Mouse (Mus musculus) cerebellum, postnatal 25 days (tissue): ENCODE measurements at regions not wholly inside any gene's neighbourhood (a gene's known extent, or its start where the extent isn't known, plus 50 kb on each side); places are given as distances from the start of the nearest gene placed in this dataset.

Experiments
- DNase-seq, 2 experiments: peaks; one replicate each; pipeline ENCODE4 v3.0.0; 2021; ENCODE audit warnings: mixed read lengths in 2 of 2

- peak; percentile 59 to 76 for DNase-seq
These were observed 439.4 kb upstream of the Kif2a start for GRCm38 (mm10) chr13:107461048-107461912.

- DNase-seq, result no peak
These were observed 436.8 kb upstream of the Kif2a start for GRCm38 (mm10) chr13:107458730-107459129.

DNA sequence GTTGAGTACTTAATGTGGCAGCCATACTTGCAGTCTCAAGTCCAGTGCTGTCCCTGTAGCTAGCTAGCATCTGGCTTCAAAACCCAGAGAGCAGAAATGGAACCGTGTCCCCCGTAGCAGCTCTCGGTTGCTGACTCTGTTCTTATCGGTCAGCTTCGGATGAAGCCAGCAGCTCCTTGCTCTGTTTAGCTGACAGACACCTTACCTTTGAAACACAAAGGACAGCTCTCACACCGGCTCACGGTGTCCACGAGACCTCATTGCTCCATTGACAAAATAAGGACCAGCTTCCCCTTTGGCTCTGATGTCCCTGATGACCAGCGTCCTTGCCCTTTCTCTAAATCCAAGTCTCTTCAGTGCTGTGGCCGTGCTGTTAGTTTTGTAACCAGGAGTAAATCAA lies 435.3 kb upstream of the Kif2a start:
- DNase-seq, result no peak

- DNase-seq, result no peak
These were observed 434.5 kb upstream of the Kif2a start for GRCm38 (mm10) chr13:107456394-107456793.

- peak; percentile 73 to 81 for DNase-seq
These were observed 427.8 kb upstream of the Kif2a start for GRCm38 (mm10) chr13:107449598-107450179.

DNA sequence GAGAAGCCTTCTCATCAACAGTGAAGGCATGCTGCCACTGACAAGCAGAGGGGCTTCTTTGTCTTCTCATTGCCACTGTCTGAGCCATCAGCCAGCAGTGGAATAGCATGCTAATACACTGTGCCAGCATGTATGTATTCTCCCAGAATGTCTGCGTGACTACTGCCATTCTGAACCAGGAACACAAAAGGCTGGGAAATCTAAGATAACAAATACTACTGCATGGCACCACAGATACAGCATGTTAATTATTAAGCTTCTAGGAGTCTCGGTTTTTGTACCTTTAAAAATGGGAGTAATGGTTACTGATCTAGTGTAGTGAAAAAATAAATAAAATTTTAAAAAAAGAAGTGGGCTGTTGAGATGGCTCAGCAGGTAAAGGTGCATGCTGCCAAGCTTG lies 425.9 kb upstream of the Kif2a start:
- DNase-seq, result no peak

- no peak for DNase-seq
These were observed 397.6 kb upstream of the Kif2a start for GRCm38 (mm10) chr13:107419363-107420155.

- peak; percentile 69 for DNase-seq
These were observed 388.3 kb upstream of the Kif2a start for GRCm38 (mm10) chr13:107410267-107410666.

DNA sequence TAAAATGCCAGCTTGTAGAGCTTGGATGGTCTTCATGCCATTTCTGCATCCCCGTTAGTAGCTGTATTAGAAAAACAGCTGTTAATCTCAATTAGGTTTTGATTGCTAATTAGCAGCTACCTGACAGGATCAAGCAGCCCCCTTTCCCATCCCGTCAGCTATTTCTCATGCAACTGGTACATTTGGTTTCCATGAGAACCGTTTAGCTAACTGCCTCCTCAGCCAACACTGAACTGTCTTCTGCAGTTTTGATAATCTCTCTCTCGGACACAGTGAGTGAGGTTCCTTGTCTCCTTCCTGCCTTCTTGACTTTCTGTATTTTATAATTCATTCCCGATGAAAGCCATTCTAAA lies 385.7 kb upstream of the Kif2a start:
- DNase-seq, result no peak

DNA sequence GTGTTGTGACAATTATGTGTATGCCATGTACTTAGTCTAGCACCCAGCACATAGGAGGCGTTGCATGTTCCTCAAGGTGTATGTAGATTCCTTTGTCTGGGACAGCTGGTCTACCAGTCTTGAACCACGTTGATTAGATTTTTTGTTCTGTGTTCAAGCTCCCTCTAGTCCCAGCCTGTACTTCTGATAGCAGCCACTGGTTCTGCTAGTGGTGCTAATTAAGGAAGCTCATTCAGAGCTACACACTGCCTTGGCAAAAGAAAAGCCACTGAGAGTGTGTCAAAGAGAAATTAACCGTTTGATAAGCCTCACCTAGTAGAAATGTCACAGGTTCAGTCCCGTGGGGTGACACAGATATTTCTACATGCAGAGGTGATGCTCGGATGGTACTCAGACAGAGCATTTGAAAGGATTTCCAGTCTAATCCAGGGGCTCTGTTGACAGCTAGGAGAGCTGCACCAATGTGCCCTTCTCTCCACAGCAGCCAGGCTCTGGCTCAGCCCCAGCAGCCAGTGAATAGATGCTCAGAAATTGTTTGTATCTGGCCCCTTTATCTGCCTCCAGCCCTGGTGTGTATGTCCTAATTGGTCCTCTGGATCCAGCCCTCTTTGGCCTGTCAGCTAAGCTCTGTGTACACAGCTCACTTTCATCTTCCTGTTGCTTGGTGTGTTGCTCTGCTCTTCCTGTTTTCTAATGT lies 385.2 kb upstream of the Kif2a start:
- DNase-seq, result peak in 1 of 2 experiments; percentile 11

- no peak for DNase-seq
These were observed 376.9 kb upstream of the Kif2a start for GRCm38 (mm10) chr13:107398621-107399363.

DNA sequence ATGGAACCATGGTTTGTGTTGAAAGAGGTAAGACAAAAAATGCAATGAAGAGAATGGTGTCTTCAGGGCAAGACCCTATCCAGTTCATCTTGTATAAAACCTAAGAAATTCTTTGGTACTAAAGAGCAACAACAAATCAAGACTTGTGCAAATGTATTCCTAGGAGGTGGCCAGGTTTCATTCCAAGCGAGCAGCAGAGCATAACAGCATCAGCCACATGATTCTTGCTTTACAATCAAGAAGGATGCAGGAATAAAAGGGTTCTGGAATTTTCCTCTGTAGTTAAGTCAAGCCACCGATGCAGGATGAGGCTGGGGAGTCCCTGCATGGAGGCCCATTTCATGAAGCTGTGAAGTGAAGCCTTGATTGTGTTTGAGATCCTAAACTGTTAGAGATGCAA lies 374.1 kb upstream of the Kif2a start:
- DNase-seq, result no peak

DNA sequence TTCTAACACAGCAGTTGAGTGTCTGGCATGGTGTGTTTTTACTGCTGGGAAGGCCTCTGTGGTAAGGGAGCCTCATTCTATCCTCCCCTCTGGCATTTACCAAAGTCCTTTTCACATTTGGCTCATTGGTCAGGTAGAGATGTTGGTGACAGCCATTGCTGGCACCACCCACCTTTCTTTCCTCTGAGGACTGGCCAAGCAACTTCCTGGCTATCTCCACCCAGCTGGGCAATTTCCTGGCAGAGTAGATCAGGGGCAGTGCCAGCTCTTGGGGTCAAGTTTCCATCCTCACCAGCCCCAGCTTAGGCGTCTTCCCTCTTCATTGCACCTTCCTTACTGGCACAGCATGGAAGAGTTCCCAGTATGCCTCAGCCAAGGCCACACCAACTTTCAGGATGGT lies 372.5 kb upstream of the Kif2a start:
- no peak for DNase-seq

- no peak for DNase-seq
These were observed 367.7 kb upstream of the Kif2a start for GRCm38 (mm10) chr13:107389535-107390150.

DNA sequence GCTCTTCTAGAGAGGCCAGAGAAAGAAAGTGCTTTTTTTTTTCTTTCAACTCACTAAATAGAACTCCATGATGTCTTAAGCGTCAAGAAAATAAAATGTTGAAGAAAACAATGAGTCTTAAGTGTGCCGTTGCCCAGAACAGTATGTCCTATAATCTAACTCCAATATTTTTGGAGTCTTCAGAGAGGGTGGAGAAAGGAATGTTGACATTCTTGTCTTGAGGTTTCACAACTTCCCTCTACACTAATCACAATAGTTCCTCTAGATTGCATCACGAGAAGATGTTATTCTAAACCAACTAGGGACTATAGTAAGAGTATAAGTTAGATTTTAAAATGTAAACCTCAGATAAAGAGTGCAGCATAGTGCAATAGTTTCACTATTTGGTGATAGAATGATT lies 367.1 kb upstream of the Kif2a start:
- no peak for DNase-seq

GRCm38 (mm10) chr13:107378076-107378475 lies 356.1 kb upstream of the Kif2a start:
- DNase-seq, result no peak

- DNase-seq, result no peak
These were observed 350.7 kb upstream of the Kif2a start for GRCm38 (mm10) chr13:107372666-107373065.

DNA sequence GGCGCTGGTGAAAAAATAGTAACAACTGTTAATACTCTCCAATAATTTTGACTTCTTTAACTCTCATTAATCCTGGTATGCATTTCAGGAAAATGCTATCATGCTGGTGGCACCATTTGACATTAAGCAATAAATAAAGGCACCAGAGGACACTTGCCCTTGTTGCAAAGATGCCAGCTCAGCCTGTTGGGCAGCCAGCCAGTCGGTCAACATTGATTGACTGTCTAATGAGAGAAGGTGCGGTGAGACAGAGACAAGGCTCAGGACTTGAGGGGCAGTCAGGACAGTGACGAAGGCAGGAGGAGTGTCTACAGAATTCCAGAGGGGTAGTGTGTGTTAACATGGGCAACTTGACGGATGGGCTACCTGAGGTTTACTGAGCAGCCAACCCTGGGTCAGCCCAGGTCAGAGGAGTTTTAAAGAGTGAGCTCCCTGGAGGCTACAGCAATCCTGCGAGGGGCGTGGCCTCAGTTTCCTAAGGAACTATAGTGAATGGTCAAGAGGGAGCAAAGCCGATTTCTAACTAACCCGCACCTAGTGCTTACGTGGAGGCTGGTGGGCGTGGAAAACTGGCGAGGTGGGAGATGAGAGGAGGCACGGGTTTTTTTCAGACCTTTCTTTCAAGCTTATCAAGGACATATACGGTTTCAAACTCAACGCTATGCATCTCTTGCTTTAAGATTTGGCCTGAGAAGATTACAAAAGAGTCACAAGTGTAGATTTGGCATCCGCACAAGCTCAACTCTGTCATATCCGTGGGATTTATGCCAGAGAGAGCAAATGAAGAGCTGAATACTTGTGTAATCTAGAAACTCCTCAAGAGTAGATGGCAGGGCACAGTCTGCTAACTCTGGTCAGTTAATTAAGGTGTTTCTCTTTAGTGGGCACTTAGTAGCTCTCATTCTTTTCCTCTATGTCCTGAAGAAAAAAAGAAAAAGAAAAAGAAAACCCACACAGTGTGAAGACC lies 350.0 kb upstream of the Kif2a start:
- peak; percentile 17 to 37 for DNase-seq

DNA sequence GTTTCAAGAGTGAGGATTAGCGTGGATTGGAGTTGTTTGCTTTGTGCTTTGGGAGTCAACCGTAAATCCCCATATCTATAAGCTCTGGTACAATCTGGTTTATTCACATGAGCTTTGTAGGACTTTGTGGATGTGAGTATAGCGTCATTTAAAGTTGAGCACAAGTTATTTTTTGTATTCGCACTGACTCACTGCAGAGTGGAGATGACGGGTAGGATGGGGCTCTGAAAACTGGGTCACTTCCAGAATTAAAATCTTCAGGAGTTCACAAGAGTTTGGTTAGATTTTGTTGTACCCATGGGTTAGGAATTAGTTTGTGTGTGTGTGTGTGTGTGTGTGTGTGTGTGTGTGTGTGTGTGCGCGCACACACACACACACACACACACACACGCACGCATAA lies 345.7 kb upstream of the Kif2a start:
- no peak for DNase-seq

- DNase-seq, result no peak
These were observed 343.8 kb upstream of the Kif2a start for GRCm38 (mm10) chr13:107365766-107366165.

GRCm38 (mm10) chr13:107365241-107365640 lies 343.3 kb upstream of the Kif2a start:
- no peak for DNase-seq
